Mouse (Mus musculus) limb, embryonic 14.5 days (tissue): ENCODE measurements at regions not wholly inside any gene's neighbourhood (a gene's known extent, or its start where the extent isn't known, plus 50 kb on each side); places are given as distances from the start of the nearest gene placed in this dataset.

Experiments used
- ATAC-seq: fragments of 200-750 bp; cut with Nextera tagmentation; 2 replicates; pipeline ENCODE4 v1.8.0; 2017; ENCODE audit warnings: low read depth, moderate number of reproducible peaks, moderate TSS enrichment; ENCODE audit not compliant: low FRiP score
- DNase-seq: peaks from one replicate; pipeline ENCODE4 v3.0.0-alpha.2; 2015; ENCODE audit warnings: low spot score
- H3K27ac ChIP-seq: fragments of 300-500 bp; sonication (generic); replicated peaks from 2 replicates; pipeline ENCODE4 v1.5.1; 2014; ENCODE audit warnings: low read depth, mild to moderate bottlenecking, low read length, moderate library complexity, mixed read lengths
- H3K27me3 ChIP-seq: fragments of 300-500 bp; sonication (generic); 2 replicates; pipeline ENCODE4 v1.6.1; 2014; ENCODE audit warnings: low read length, mixed read lengths; ENCODE audit not compliant: control insufficient read depth, insufficient read depth
- H3K36me3 ChIP-seq: fragments of 300-500 bp; sonication (generic); 2 replicates; pipeline ENCODE4 v1.6.1; 2014; ENCODE audit warnings: mild to moderate bottlenecking, low read length, moderate library complexity, mixed read lengths; ENCODE audit not compliant: control insufficient read depth, insufficient read depth
- H3K4me1 ChIP-seq: fragments of 300-500 bp; sonication (generic); 2 replicates; pipeline ENCODE4 v1.6.1; 2014; ENCODE audit warnings: antibody characterized with exemption, low read length, mixed read lengths; ENCODE audit not compliant: control insufficient read depth, insufficient read depth
- H3K4me2 ChIP-seq: fragments of 300-500 bp; sonication (generic); replicated peaks from 2 replicates; pipeline ENCODE4 v1.6.1; 2014; ENCODE audit warnings: low read depth, mild to moderate bottlenecking, low read length, moderate library complexity; ENCODE audit not compliant: severe bottlenecking
- H3K4me3 ChIP-seq: fragments of 300-500 bp; sonication (generic); replicated peaks from 2 replicates; pipeline ENCODE4 v1.5.1; 2014; ENCODE audit warnings: low read length
- H3K9ac ChIP-seq: fragments of 300-500 bp; sonication (generic); 2 replicates; pipeline ENCODE4 v1.6.1; 2014; ENCODE audit warnings: mild to moderate bottlenecking, low read depth, low read length, moderate library complexity; ENCODE audit not compliant: severe bottlenecking
- H3K9me3 ChIP-seq: fragments of 300-500 bp; sonication (generic); 2 replicates; pipeline ENCODE4 v1.6.1; 2016; ENCODE audit warnings: low read length; ENCODE audit not compliant: control insufficient read depth
- POLR2A ChIP-seq: fragments of 200-500 bp; IDR thresholded peaks from 2 replicates; pipeline ENCODE4 v1.8.0; 2012; ENCODE audit warnings: inconsistent platforms, mild to moderate bottlenecking, moderate library complexity, borderline replicate concordance; ENCODE audit not compliant: insufficient read depth, insufficient read length; ENCODE audit errors: extremely low read depth
- WGBS: fragments of 180-500 bp; shearing (Covaris S2); extraction: QIAGEN DNeasy Blood & Tissue Kit; methylation state at CpG from one replicate; pipeline ENCODE4 v1.1.7; 2014; 5-methylcytosine and 5-hydroxymethylcytosine counted together

DNA sequence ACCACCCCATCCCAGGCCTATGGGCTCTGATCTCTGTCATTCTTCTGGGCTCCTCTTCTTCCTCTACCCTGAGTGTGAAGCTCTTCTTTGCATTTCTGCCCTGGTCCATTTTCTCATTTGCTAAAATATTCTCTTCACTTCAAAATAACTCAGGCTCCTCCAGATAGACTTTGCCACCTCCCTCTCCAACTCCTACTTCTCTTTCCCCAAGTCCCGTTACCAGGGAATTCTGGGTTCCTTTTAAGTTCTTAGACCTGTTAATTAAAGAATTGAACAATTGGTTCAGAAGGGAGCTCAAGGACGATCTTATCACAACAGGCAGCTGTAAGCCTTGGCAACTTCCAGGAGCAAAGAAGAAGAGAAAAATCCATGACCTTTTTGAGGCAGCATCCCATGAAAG is 122.9 kb upstream of the Arid1b start:
- H3K4me1 ChIP-seq, result peaks cover 15% of the 10 kb centered on the region
- no peak overlapping the region for H3K27ac ChIP-seq
- H3K27me3 ChIP-seq, result no peaks in the 10 kb centered on the region
- DNase-seq (no peak), ATAC-seq (no peak)
- H3K4me2 ChIP-seq, result no peak overlapping the region
- no peaks in the 10 kb centered on the region for H3K36me3 ChIP-seq
- 64% methylated on average over 2 of the region's 2 CpGs for WGBS
- no peak for TF ChIP-seq POLR2A
- no peak overlapping the region for H3K4me3 ChIP-seq
- H3K9me3 ChIP-seq, result no peaks in the 10 kb centered on the region
- H3K9ac ChIP-seq, result no peak overlapping the region

DNA sequence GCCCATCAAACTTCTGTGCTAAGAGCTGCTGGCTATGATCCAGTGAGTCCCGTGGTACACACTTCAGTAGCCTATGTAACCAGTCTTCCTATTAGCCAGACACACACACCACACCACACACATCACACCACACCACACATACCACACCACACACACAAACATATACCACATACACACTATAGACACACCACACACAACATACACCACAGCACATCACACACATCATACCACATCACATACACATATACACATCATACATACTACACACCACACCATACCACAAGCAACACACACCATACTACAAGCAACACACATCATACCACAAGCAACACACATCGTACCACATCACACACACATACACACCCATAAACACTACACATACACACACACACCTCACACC is 119.7 kb upstream of the Arid1b start:
- Histone ChIP-seq H3K9me3 (no peaks in the 10 kb centered on the region), H3K27me3 (no peaks in the 10 kb centered on the region), H3K4me2 (no peak overlapping the region), H3K27ac (no peak overlapping the region), H3K9ac (no peak overlapping the region), H3K4me1 (peaks cover 21% of the 10 kb centered on the region), H3K4me3 (no peak overlapping the region), H3K36me3 (no peaks in the 10 kb centered on the region)
- 90% methylated on average over 2 of the region's 2 CpGs for WGBS
- DNase-seq (no peak), ATAC-seq (no peak)
- no peak for TF ChIP-seq POLR2A

DNA sequence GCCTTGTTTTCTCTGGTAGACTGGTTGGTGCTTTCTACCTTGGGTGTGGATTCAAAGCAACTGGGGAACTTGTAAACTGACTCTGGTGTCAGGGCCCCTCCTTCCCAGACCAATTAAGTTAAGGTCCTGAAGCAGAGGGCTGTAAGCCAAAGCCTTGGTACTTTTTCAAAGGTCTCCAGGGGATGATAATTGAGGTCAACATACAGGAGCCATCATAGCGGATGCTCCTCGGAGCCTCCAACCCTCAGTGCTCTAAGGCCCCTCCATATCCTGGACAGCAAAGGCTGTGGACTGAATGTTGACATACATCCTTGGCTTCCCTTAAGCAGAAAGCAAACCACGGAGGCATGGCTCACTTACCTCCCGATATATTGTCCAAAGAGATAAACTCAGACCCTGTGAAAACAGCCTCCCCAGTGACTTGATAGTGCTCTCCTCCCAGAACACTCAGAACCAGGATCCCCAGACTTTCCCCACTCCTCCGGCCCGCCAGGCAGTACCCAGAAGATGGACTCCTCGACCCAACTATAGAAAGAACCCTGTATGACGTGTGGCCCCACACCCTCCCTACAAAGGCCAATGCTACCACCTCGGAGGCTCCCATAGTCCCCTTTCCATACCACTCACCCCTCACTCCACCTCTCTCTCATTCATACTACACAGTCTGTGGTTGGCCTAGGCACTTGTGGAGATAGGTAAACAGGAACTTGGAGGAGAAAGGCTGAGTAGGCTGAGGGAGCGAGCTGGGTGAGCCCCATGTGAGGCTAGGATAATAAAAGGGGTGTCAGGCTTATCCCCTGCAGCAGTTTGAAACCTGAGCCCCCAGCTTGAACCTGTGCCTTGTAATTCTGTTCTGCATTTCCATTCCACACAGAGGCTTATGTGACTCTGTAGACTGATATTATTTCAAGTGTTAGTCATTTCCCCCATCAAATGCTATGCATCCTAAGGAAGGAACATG is 118.8 kb upstream of the Arid1b start:
- no peak overlapping the region for H3K4me2 ChIP-seq
- H3K27ac ChIP-seq, result no peak overlapping the region
- H3K27me3 ChIP-seq, result no peaks in the 10 kb centered on the region
- no peaks in the 10 kb centered on the region for H3K9me3 ChIP-seq
- no peaks in the 10 kb centered on the region for H3K36me3 ChIP-seq
- ATAC-seq (no peak; the same call in 1 of the 2 replicates), DNase-seq (peak; percentile 5)
- 57% methylated on average over 10 of the region's 10 CpGs for WGBS
- TF ChIP-seq POLR2A, result no peak
- H3K4me3 ChIP-seq, result no peak overlapping the region
- H3K9ac ChIP-seq, result no peak overlapping the region
- H3K4me1 ChIP-seq, result peaks cover 21% of the 10 kb centered on the region

GRCm38 (mm10) chr17:4876431-4876830 is 117.7 kb upstream of the Arid1b start:
- no peaks in the 10 kb centered on the region for H3K27me3 ChIP-seq
- DNase-seq, result no peak
- H3K4me1 ChIP-seq, result peaks cover 21% of the 10 kb centered on the region
- no peak overlapping the region for H3K4me2 ChIP-seq
- 79% methylated on average over 4 of the region's 4 CpGs for WGBS
- no peak for ATAC-seq
- no peak overlapping the region for H3K4me3 ChIP-seq
- no peak overlapping the region for H3K27ac ChIP-seq
- TF ChIP-seq POLR2A, result no peak
- no peak overlapping the region for H3K9ac ChIP-seq
- H3K36me3 ChIP-seq, result no peaks in the 10 kb centered on the region
- no peaks in the 10 kb centered on the region for H3K9me3 ChIP-seq

DNA sequence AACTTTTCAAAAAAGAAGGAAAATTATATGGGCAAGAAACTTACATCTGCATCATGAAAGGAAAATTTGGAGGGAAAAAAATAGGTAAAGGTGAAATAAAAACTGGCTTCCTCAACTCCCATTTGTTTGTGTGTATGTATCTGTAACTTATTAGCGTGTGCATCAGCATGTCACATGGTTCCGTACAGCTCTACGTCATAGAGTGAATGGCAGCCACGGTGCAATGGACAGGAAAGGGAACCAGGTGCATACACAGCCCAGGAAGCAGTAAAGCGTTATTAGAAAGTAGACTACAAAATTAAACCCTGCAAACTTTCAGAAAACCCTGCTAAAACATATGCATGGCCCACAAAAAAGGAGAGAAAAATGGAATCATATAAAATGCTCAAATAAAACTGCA is 112.7 kb upstream of the Arid1b start:
- Histone ChIP-seq H3K27me3 (no peaks in the 10 kb centered on the region), H3K36me3 (no peaks in the 10 kb centered on the region), H3K27ac (no peak overlapping the region), H3K4me1 (peaks cover 7% of the 10 kb centered on the region), H3K4me2 (no peak overlapping the region), H3K9ac (no peak overlapping the region), H3K9me3 (no peaks in the 10 kb centered on the region), H3K4me3 (no peak overlapping the region)
- ATAC-seq (no peak), DNase-seq (no peak)
- TF ChIP-seq POLR2A, result no peak
- WGBS, result 48% methylated on average over 5 of the region's 5 CpGs
